Mouse (Mus musculus): ENCODE results near the gene Gprasp1.
"Not testable (repeated sequence)": the region's sequence is repeated elsewhere in the genome, so short reads cannot be mapped to it uniquely, and the experiment has no call there.

The Gprasp1 gene

GRCm38 (mm10) chrX:135742304-135743055 lies at the start of gene Gprasp1, which contains the start of gene Armcx5:
Gene Gprasp1, plus strand, starts transcription at chrX:135742733.
Gene Armcx5, plus strand, starts transcription at chrX:135742733.
- peak; percentile 92 for DNase-seq (ENCODE audit: low read depth, low spot score)

- DNase-seq (ENCODE audit: low read depth, low spot score) = peak; percentile 2
Observed at GRCm38 (mm10) chrX:135693633-135694032, 48.9 kb upstream of the Gprasp1 start, which contains the start of gene Tcp11x2. Gene Tcp11x2, minus strand, starts transcription at chrX:135693790.

GRCm38 (mm10) chrX:135703111-135703510 lies 39.4 kb upstream of the Gprasp1 start:
- DNase-seq (ENCODE audit: low read depth, low spot score) = no peak

GRCm38 (mm10) chrX:135704349-135704748 lies 38.2 kb upstream of the Gprasp1 start:
- no peak for DNase-seq (ENCODE audit: low read depth, low spot score)

- DNase-seq (ENCODE audit: low read depth, low spot score) = no peak
Observed at GRCm38 (mm10) chrX:135712845-135713244, 29.7 kb upstream of the Gprasp1 start.

GRCm38 (mm10) chrX:135725161-135725560 lies 17.4 kb upstream of the Gprasp1 start, which contains the start of gene Tmsb15a:
Gene Tmsb15a, minus strand, starts transcription at chrX:135725261.
- DNase-seq (ENCODE audit: low read depth, low spot score) = no peak

- DNase-seq (ENCODE audit: low read depth, low spot score) = no peak
Observed at GRCm38 (mm10) chrX:135738730-135739520, 3.6 kb upstream of the Gprasp1 start.

- DNase-seq (ENCODE audit: low read depth, low spot score) = peak; percentile 7
Observed at GRCm38 (mm10) chrX:135743056-135743355, 473 bp downstream of the Gprasp1 start.

- DNase-seq (ENCODE audit: low read depth, low spot score) = not testable (repeated sequence)
Observed at GRCm38 (mm10) chrX:135745376-135745775, 2.8 kb downstream of the Gprasp1 start.

- DNase-seq (ENCODE audit: low read depth, low spot score) = peak; percentile 57
Observed at GRCm38 (mm10) chrX:135752832-135753231, 10.3 kb downstream of the Gprasp1 start.

GRCm38 (mm10) chrX:135761707-135762106 lies 19.2 kb downstream of the Gprasp1 start:
- peak; percentile 9 for DNase-seq (ENCODE audit: low read depth, low spot score)

GRCm38 (mm10) chrX:135768043-135768548 lies 25.6 kb downstream of the Gprasp1 start:
- no peak for DNase-seq (ENCODE audit: low read depth, low spot score)

GRCm38 (mm10) chrX:135768565-135768964 lies 26.0 kb downstream of the Gprasp1 start:
- no peak for DNase-seq (ENCODE audit: low read depth, low spot score)

GRCm38 (mm10) chrX:135791536-135791935 lies 49.0 kb downstream of the Gprasp1 start:
- DNase-seq (ENCODE audit: low read depth, low spot score) = peak; percentile 20

GRCm38 (mm10) chrX:135792326-135792725 lies 49.8 kb downstream of the Gprasp1 start:
- no peak for DNase-seq (ENCODE audit: low read depth, low spot score)

- peak; percentile 70 for DNase-seq (ENCODE audit: low read depth, low spot score)
Observed at GRCm38 (mm10) chrX:135795591-135796304, 53.2 kb downstream of the Gprasp1 start.

- DNase-seq (ENCODE audit: low read depth, low spot score) = not testable (repeated sequence)
Observed at GRCm38 (mm10) chrX:135796305-135797211, 54.0 kb downstream of the Gprasp1 start.

GRCm38 (mm10) chrX:135797212-135797644 lies 54.7 kb downstream of the Gprasp1 start, which contains the start of gene Bhlhb9:
Gene Bhlhb9, plus strand, starts transcription at chrX:135797594.
- peak; percentile 50 for DNase-seq (ENCODE audit: low read depth, low spot score)

GRCm38 (mm10) chrX:135804149-135804548 lies 61.6 kb downstream of the Gprasp1 start:
- DNase-seq (ENCODE audit: low read depth, low spot score) = no peak

GRCm38 (mm10) chrX:135805780-135806179 lies 63.2 kb downstream of the Gprasp1 start:
- DNase-seq (ENCODE audit: low read depth, low spot score) = peak; percentile 54
